10 mouse cellular contexts compared by ENCODE assay signal in the genomic region with DNA sequence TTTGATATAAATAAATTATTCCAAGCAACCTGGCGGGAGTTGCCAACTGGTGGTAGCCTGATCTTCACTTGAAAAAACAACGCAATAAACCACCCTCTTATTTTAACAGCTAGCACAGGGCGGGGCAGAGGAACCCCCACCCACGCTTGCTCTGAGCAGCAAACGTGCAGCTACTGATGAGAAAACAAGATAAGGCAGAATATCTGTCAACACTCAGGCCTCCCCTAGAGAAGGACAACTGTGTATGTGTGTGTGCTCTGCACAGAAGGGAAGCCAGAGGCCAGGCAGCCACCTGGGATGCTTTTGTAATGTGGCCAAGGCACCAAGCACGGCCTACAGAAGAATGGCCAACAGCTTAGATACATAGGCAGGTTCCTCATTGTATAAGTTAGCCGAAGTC. TPM values are rescaled to one million over a fixed set of nuclear protein-coding genes. Genes with fewer than 3 reads are reported as not detected.
DNase-seq lines count a peak whose midpoint lies in the region; ATAC-seq lines count a peak whose summit lies in the region.
"Had no signal": no experiment of that assay in that cellular context is flagged by ENCODE, and none has a peak within 500 bp of the region (broad histone marks: within the 10 kb centered on the region; RNA-seq: fewer than 3 reads in every experiment).

No protein-coding gene starts in this region.

- no peaks in the 10 kb centered on the region for H3K27me3 ChIP-seq in liver, embryonic 11.5 days (replicated peaks; ENCODE audit: control insufficient read depth, insufficient read depth, low read length)
- H3K27me3 ChIP-seq in hindbrain, embryonic 14.5 days (ENCODE audit: control insufficient read depth, insufficient read depth, low read length) = no peaks in the 10 kb centered on the region

- no peaks in the 10 kb centered on the region for H3K36me3 ChIP-seq in liver, embryonic 11.5 days (ENCODE audit: control insufficient read depth, insufficient read depth, low read length)
- no peaks in the 10 kb centered on the region for H3K36me3 ChIP-seq in hindbrain, embryonic 14.5 days (replicated peaks; ENCODE audit: control insufficient read depth, insufficient read depth)

- DNase-seq in frontal cortex, postnatal 36 days (ENCODE audit: low spot score in 2 of 2) = no peak
- peak; percentile 55 for DNase-seq in lung, postnatal 36 days
- DNase-seq in lung, postnatal 4 days = no peak
- DNase-seq in liver, embryonic 11.5 days (ENCODE audit: low spot score) = peak; percentile 47
- peak; percentile 55 to 74 for DNase-seq in thymus, postnatal 36 days
- DNase-seq in hindbrain, embryonic 14.5 days (ENCODE audit: low spot score) = no peak
- no peak for DNase-seq in right cerebral cortex, postnatal 4 days
- DNase-seq: heart, adult 11 months had no signal

- 0 out of 2 replicates have a peak overlapping the region, but pooled peaks have one; percentile 26 for H3K9ac ChIP-seq in liver, embryonic 11.5 days (ENCODE audit: low read depth, low read length)
- no peak overlapping the region for H3K9ac ChIP-seq in hindbrain, embryonic 14.5 days

- no peak overlapping the region for H3K4me3 ChIP-seq in liver, embryonic 11.5 days (ENCODE audit: low read depth, low read length)
- no peak overlapping the region for H3K4me3 ChIP-seq in hindbrain, embryonic 14.5 days (replicated peaks; ENCODE audit: low read length)

- H3K9me3 ChIP-seq in liver, embryonic 11.5 days (ENCODE audit: control insufficient read depth, low read length) = no peaks in the 10 kb centered on the region
- no peaks in the 10 kb centered on the region for H3K9me3 ChIP-seq in hindbrain, embryonic 14.5 days (ENCODE audit: control insufficient read depth, low read length)

- H3K4me1 ChIP-seq in liver, embryonic 11.5 days (replicated peaks; ENCODE audit: control insufficient read depth, insufficient read depth, low read length) = peaks cover 25% of the 10 kb centered on the region
- no peaks in the 10 kb centered on the region for H3K4me1 ChIP-seq in hindbrain, embryonic 14.5 days (replicated peaks; ENCODE audit: control insufficient read depth, insufficient read depth, low read length)

- no peak overlapping the region for H3K27ac ChIP-seq in liver, embryonic 11.5 days (ENCODE audit: low read depth, low read length)
- H3K27ac ChIP-seq in hindbrain, embryonic 14.5 days = no peak overlapping the region

- peak; percentile 17; the same call in 1 of the 2 replicates for ATAC-seq in frontal cortex, adult (ENCODE audit: low TSS enrichment)
- ATAC-seq in liver, embryonic 11.5 days (replicated peaks; ENCODE audit: low FRiP score) = peak; percentile 95
- no peak for ATAC-seq in hindbrain, embryonic 14.5 days (ENCODE audit: low FRiP score)
- ATAC-seq: midbrain, embryonic 16.5 days had no signal

- 41% methylated on average over 7 of the region's 7 CpGs for WGBS in liver, embryonic 11.5 days
- 77% methylated on average over 7 of the region's 7 CpGs for WGBS in hindbrain, embryonic 14.5 days

- H3K4me2 ChIP-seq in liver, embryonic 11.5 days = peak overlapping the region; percentile 33
- no peak overlapping the region for H3K4me2 ChIP-seq in hindbrain, embryonic 14.5 days (replicated peaks)

RNA-seq across cellular contexts. Expression of a gene that starts 43.4 kb away (rescaled TPM):
- polyA plus RNA-seq in liver, embryonic 11.5 days (2014; fragmentation: Nextera tagmentation; extraction: Ambion mirVana) = 13.4 and 18.1 TPM in 2 replicates
- polyA plus RNA-seq in hindbrain, embryonic 14.5 days (2014; fragmentation: Nextera tagmentation; extraction: Ambion mirVana) = 27.6 and 32.1 TPM in 2 replicates

Comparison
In these comparisons a context has a peak if more than half of its experiments do, and no peak if none do; other contexts are left out.
1. DNase-seq: peak in lung, postnatal 36 days (single experiment), liver, embryonic 11.5 days (single experiment) and thymus, postnatal 36 days (2 of 2); none in frontal cortex, postnatal 36 days (0 of 2), lung, postnatal 4 days (0 of 2), hindbrain, embryonic 14.5 days (single experiment) and right cerebral cortex, postnatal 4 days (single experiment).